Mouse (Mus musculus): Measurements from ENCODE around the gene D630023F18Rik.

- no peak for TF ChIP-seq CTCF (IDR thresholded peaks at IDR 0.05; ENCODE audit: control insufficient read depth, insufficient read depth, low read length)
- TF ChIP-seq POLR2A (IDR thresholded peaks at IDR 0.05; ENCODE audit: borderline replicate concordance, control insufficient read depth, low read depth, low read length) = no peak
These were observed 15.2 kb downstream of the D630023F18Rik start for GRCm38 (mm10) chr1:65107654-65108279.

Measured in bone marrow, adult 2 months (tissue).